Mouse (Mus musculus) heart, adult 11 months (tissue): ENCODE results near the gene Wdr63.

Experiments
- DNase-seq: peaks from one replicate; pipeline ENCODE4 v3.0.0; 2022

The Wdr63 gene

GRCm38 (mm10) chr3:146007872-146008271, 100.1 kb downstream of the Wdr63 start:
- no peak for DNase-seq

GRCm38 (mm10) chr3:146004347-146005051, 103.4 kb downstream of the Wdr63 start:
- DNase-seq: peak; percentile 63

- peak; percentile 94 for DNase-seq
Observed at GRCm38 (mm10) chr3:145996539-145996938, 111.4 kb downstream of the Wdr63 start.

- DNase-seq: peak; percentile 98
Observed at GRCm38 (mm10) chr3:145995489-145995888, 112.4 kb downstream of the Wdr63 start.

- DNase-seq: peak; percentile 85
Observed at GRCm38 (mm10) chr3:145993481-145994201, 114.3 kb downstream of the Wdr63 start.

GRCm38 (mm10) chr3:145992796-145993195, 115.1 kb downstream of the Wdr63 start:
- DNase-seq: peak; percentile 98

- peak; percentile 88 for DNase-seq
Observed at GRCm38 (mm10) chr3:145991976-145992730, 115.8 kb downstream of the Wdr63 start.

GRCm38 (mm10) chr3:145991130-145991529, 116.8 kb downstream of the Wdr63 start:
- peak; percentile 91 for DNase-seq
